Mouse (Mus musculus) hindbrain, embryonic 11.5 days (tissue): Measurements from ENCODE around the gene Dmrt3. TPM values are rescaled to one million over a fixed set of nuclear protein-coding genes. Genes with fewer than 3 reads are reported as not detected.

Source experiments
- ATAC-seq: fragments of 200-750 bp; cut with Nextera tagmentation; 2 replicates; pipeline ENCODE4 v1.8.0; 2017; ENCODE audit warnings: mild to moderate bottlenecking, moderate TSS enrichment, moderate library complexity; ENCODE audit not compliant: low FRiP score
- DNase-seq: peaks from one replicate; pipeline ENCODE4 v3.0.0-alpha.2; 2015; ENCODE audit warnings: low spot score
- H3K27ac ChIP-seq: fragments of 300-500 bp; sonication (generic); 2 replicates; pipeline ENCODE4 v1.5.1; 2014; ENCODE audit warnings: mild to moderate bottlenecking, low read depth, low read length
- H3K27me3 ChIP-seq: fragments of 300-500 bp; sonication (generic); 2 replicates; pipeline ENCODE4 v1.6.1; 2014; ENCODE audit warnings: mild to moderate bottlenecking, low read length, moderate library complexity, mixed read lengths; ENCODE audit not compliant: control insufficient read depth, insufficient read depth
- H3K36me3 ChIP-seq: fragments of 300-500 bp; sonication (generic); 2 replicates; pipeline ENCODE4 v1.6.1; 2014; ENCODE audit warnings: mild to moderate bottlenecking, low read length, moderate library complexity, mixed read lengths; ENCODE audit not compliant: control insufficient read depth, insufficient read depth
- H3K4me1 ChIP-seq: fragments of 300-500 bp; sonication (generic); replicated peaks from 2 replicates; pipeline ENCODE4 v1.6.1; 2014; ENCODE audit warnings: low read length, mixed read lengths; ENCODE audit not compliant: control insufficient read depth, insufficient read depth
- H3K4me2 ChIP-seq: fragments of 300-500 bp; sonication (generic); replicated peaks from 2 replicates; pipeline ENCODE4 v1.6.1; 2014; ENCODE audit warnings: mild to moderate bottlenecking, low read depth, low read length
- H3K4me3 ChIP-seq: fragments of 300-500 bp; sonication (generic); 2 replicates; pipeline ENCODE4 v1.5.1; 2014; ENCODE audit warnings: low read depth, low read length
- H3K9ac ChIP-seq: fragments of 300-500 bp; sonication (generic); 2 replicates; pipeline ENCODE4 v1.6.1; 2014; ENCODE audit warnings: low read depth, low read length
- H3K9me3 ChIP-seq: fragments of 300-500 bp; sonication (generic); 2 replicates; pipeline ENCODE4 v1.6.1; 2016; ENCODE audit warnings: low read length; ENCODE audit not compliant: control insufficient read depth
- WGBS: fragments of 180-500 bp; shearing (Covaris S2); extraction: QIAGEN DNeasy Blood & Tissue Kit; methylation state at CpG from one replicate; pipeline ENCODE4 v1.1.7; 2014; 5-methylcytosine and 5-hydroxymethylcytosine counted together
- polyA plus RNA-seq: library from polyadenylated mRNA; unstranded; fragments of >200 nt; fragmentation: Nextera tagmentation; extraction: Ambion mirVana; gene quantifications from 2 replicates; pipeline ENCODE4 v1.2.1, GENCODE M21; 2014

Gene Dmrt3
- polyA plus RNA-seq, 1 experiment from 2014 or later: 1.2 TPM

DNA sequence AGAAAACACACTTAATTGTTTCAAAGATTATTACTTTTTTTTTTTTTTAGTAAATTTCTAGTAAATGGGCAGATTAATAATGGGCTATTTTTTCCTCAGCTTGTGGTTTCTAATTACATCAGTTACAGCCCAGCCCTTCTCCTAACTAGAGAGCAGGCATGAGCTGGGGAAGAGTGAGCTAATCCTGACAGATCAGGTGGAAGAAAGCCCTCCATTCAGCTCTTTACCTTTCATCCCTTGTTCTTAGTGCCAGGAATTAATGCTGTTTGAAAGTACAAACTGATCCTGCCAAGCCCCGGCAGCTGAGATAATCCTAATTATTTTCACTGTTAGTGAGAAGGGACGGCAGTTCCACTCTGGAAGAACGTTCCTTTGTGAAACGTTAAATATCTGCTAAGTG, 11.5 kb upstream of the Dmrt3 start:
- ATAC-seq (no peak), DNase-seq (no peak)
- H3K27me3 ChIP-seq: peaks cover 48% of the 10 kb centered on the region
- no peaks in the 10 kb centered on the region for H3K4me1 ChIP-seq
- H3K9ac ChIP-seq: no peak overlapping the region
- H3K27ac ChIP-seq: no peak overlapping the region
- H3K4me2 ChIP-seq: no peak overlapping the region
- no peaks in the 10 kb centered on the region for H3K9me3 ChIP-seq
- no peaks in the 10 kb centered on the region for H3K36me3 ChIP-seq
- no peak overlapping the region for H3K4me3 ChIP-seq
- 15% methylated on average over 4 of the region's 4 CpGs for WGBS

DNA sequence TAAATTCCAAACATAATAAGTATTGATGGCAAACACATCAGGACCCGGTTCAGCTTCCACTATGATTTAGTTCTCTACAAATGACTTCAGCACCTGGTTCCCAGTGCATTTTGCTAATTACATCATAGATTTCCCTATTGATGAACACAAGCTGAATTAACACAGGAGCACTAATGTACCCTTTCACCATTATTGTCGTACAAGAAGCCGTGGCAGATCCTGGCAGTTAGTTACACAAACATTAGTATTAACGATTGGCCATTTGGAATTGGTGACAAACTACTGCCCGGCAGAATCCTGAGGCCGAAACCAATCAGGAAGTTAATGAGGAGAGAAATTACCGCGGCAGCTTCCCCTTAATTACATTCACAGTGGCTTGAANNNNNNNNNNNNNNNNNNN, 8.1 kb upstream of the Dmrt3 start:
- H3K27ac ChIP-seq: no peak overlapping the region
- no peak overlapping the region for H3K4me2 ChIP-seq
- H3K27me3 ChIP-seq: peaks cover 75% of the 10 kb centered on the region
- no peak overlapping the region for H3K9ac ChIP-seq
- peak; percentile 36 for DNase-seq
- peaks cover 4% of the 10 kb centered on the region; the same call in 1 of the 2 replicates for H3K4me1 ChIP-seq
- no peaks in the 10 kb centered on the region for H3K36me3 ChIP-seq
- 11% methylated on average over 8 of the region's 8 CpGs for WGBS
- H3K9me3 ChIP-seq: no peaks in the 10 kb centered on the region
- no peak for ATAC-seq
- no peak overlapping the region for H3K4me3 ChIP-seq

DNA sequence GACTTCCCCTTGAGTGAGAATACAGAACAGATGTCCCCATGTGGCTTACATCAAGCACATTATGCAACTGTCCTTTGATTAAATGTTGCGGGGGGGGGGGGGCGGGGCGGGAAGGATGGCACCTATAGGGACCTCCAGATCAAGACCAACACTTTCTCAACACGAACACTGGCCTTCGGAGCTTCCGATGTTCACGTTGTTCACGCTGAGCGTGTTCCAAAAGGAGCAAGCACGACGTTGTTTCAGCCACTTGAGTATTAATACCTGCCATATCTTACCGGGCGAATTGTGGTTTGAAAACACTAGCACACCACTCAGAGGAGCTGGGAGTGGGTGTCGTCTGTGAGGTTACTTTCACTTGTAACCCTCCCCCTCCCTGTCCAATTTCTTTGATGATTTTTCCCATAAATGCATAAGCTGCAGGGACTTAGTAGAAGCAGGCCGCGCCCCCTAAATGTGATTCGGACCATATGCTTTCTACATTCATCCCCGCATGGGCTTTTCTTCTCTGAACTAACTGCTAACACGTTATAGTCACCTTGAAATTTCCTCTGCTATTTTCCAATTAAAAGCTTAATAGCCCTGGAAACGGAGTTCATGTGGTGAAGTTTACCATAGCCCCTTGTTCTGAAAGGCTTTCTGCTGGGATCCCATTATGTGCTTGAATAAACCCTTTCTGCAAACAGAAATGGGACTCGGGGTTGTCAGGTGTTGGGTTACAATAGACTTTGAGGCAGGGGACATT, 2.5 kb upstream of the Dmrt3 start:
- H3K27me3 ChIP-seq: peaks cover 88% of the 10 kb centered on the region
- DNase-seq: peak; percentile 62
- under 1% methylated on average over 20 of the region's 21 CpGs for WGBS
- H3K4me2 ChIP-seq: no peak overlapping the region
- no peak overlapping the region for H3K4me3 ChIP-seq
- H3K27ac ChIP-seq: no peak overlapping the region
- H3K9me3 ChIP-seq: no peaks in the 10 kb centered on the region
- peaks cover 16% of the 10 kb centered on the region for H3K4me1 ChIP-seq
- no peak overlapping the region for H3K9ac ChIP-seq
- H3K36me3 ChIP-seq: no peaks in the 10 kb centered on the region
- ATAC-seq: no peak

DNA sequence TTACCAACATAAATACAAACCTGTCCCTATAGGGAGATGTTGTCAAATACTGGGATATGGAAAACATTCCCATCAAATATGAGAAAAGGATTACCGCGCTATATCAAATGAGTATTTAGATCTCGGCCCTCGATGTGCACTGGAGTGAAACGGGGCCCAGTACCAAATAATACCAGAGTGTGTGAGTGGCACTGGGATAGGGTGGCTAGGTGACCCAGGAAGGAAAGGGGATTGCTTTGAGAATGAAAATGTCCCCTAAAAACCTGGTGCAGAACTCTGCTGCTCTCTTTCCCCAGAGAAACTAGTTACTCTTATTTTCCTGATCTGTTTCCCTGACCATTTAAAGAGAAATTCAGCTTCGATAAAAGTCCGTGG, 1.9 kb upstream of the Dmrt3 start:
- no peak overlapping the region for H3K4me2 ChIP-seq

DNA sequence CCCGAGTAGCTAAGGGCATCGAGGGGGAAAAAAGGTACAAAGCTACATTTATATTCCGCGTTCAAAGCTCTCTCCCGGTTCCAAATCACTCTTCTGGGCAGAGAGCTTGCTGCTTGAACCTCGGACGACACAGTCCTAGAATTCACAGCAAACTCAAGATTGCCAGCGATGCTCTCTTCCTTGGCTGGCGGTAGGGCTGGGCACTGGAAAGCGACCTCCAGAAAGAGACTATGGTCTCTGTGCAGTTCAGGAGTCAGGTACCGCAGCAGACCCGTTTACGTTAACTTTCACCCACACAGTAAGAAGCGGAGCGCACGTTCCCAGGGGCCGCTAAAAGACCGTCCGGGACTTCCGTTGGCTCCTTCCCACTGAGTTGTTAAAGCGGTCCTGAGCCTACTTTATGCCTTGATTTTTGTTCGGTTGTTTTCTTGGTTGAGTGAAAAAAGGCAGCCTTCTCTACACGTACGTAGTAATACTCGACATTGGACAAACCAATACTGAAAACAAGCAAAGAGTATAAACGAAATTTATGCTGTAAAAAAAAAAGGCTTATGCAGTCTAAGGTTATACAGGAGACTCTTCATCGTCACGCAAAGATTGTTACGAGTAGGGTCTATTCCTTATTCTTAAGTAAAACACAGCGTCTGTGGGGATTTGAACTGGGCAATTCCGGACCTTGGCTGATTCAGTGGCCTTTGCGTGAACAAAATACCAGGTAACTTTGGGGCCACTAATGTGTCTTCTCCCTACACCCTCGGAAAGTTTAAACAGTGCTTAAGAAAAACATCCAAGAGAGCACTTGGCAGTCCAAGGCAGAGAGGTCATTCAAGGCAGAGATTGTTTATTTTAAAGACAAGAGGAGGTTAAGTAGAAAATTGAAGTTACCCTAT, 895 bp upstream of the Dmrt3 start:
- Histone ChIP-seq H3K4me1 (peaks cover 16% of the 10 kb centered on the region), H3K4me3 (no peak overlapping the region), H3K9me3 (no peaks in the 10 kb centered on the region), H3K4me2 (no peak overlapping the region), H3K9ac (no peak overlapping the region), H3K27ac (no peak overlapping the region), H3K36me3 (no peaks in the 10 kb centered on the region), H3K27me3 (peaks cover 91% of the 10 kb centered on the region)
- ATAC-seq (no peak), DNase-seq (peak; percentile 66)
- WGBS: under 1% methylated on average over 33 of the region's 33 CpGs

More for the DNA sequence above, 1.9 kb upstream of the Dmrt3 start:
- no peak overlapping the region for H3K9ac ChIP-seq
- no peaks in the 10 kb centered on the region for H3K9me3 ChIP-seq
- ATAC-seq (no peak), DNase-seq (no peak)
- 1% methylated on average over 7 of the region's 7 CpGs for WGBS
- H3K4me3 ChIP-seq: no peak overlapping the region
- no peak overlapping the region for H3K27ac ChIP-seq
- peaks cover 88% of the 10 kb centered on the region for H3K27me3 ChIP-seq
- H3K4me1 ChIP-seq: peaks cover 16% of the 10 kb centered on the region
- no peaks in the 10 kb centered on the region for H3K36me3 ChIP-seq

DNA sequence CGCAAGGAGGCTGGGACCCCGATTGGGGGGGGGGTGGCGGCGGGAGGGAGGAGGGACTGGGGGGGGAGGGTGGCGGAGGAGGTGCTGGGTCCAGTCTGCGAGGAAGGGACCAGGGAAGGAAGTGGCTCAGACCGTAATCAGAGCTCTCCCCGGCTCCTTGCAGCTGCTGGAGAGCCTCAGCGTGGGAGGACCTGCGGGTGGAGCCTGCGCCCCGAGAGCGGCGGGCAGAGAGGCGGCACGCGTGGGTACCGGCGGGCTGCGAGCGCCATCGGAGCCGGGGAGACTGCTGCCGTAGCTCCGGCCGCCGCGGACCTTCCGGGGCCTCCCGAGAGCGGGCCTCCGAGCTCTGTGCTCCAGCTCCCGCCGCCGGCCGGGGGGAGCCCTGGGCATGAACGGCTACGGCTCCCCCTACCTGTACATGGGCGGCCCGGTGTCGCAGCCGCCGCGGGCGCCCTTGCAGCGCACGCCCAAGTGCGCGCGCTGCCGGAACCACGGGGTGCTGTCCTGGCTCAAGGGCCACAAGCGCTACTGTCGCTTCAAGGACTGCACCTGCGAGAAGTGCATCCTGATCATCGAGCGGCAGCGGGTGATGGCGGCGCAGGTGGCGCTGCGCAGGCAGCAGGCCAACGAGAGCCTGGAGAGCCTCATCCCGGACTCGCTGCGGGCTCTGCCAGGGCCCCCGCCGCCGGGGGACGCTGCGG, 460 bp downstream of the Dmrt3 start:
- H3K27ac ChIP-seq: no peak overlapping the region
- H3K9ac ChIP-seq: no peak overlapping the region
- H3K36me3 ChIP-seq: no peaks in the 10 kb centered on the region
- ATAC-seq (peak; percentile 36), DNase-seq (peak; percentile 67)
- peak overlapping the region; percentile 31 for H3K4me3 ChIP-seq
- H3K9me3 ChIP-seq: no peaks in the 10 kb centered on the region
- peaks cover 15% of the 10 kb centered on the region for H3K4me1 ChIP-seq
- peaks cover 94% of the 10 kb centered on the region for H3K27me3 ChIP-seq
- WGBS: 0% methylated on average over 41 of the region's 71 CpGs
- peak overlapping the region; percentile 61 for H3K4me2 ChIP-seq

DNA sequence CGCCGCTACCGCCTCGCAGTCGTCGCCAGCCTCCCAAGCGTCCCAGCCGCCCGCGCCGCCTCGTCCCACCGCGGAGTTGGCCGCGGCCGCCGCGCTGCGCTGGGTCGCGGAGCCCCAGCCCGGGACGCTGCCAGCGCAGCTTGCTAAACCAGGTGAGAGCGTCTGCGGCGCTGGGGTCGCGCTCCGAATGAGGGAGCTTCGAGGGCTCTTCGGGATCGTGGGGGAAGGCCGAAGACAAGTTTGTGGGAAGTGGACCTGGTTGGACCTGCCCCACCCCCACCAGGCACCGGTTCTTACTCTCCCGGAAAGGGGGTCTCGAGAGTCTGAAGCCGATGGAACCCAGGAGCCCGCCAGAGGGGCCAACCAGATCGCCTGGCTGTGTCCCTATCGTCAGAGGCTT, 1.0 kb downstream of the Dmrt3 start:
- peaks cover 12% of the 10 kb centered on the region for H3K4me1 ChIP-seq
- peak; percentile 67 for DNase-seq
- 0% methylated on average over 32 of the region's 42 CpGs for WGBS

DNA sequence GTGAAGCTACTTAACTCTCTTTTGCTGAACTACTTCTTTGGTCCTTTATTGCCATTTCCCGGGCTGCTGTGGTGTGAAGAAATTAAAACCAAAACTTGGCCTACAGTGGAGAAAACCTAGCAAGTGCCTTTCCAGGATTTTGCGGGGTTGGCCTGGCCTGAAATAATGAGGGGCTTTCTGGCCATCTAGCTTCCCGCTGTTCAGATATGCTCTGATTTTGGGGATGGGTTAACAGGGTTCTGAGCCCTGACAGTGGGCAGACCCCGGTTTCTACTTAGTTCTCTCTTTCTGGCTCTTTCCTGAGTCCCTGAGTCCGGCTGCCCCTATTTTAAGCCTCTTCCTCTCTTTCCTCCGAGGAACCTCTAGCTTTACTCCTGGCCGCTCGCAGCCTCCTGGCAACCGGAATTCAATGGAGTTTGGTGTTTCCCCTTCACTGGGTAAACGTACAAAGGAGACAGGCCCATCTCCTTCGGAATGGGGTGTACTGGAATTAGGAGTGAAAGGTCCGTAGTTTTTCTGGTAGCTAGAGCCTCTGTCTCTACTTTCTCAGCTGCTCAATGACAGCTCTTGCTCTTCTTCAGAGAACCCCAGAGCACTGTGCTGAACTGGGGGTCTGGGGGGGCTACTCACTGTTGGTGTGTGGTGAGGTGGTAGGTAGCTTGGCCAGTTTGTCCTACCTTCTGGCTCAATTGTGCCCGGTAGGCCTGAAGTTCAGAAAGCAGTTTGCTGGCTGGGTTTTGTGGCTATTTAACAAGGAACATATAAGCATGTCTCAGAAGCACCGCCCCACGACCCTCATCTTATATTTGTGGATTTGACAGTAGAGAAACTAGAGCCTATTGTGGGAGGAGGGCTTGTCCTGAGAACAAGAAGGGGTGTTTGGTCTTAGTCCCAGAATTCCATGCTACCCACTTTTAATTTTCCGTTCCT, 2.0 kb downstream of the Dmrt3 start:
- Histone ChIP-seq H3K27ac (no peak overlapping the region), H3K9me3 (no peaks in the 10 kb centered on the region), H3K27me3 (peaks cover 91% of the 10 kb centered on the region), H3K4me1 (peaks cover 12% of the 10 kb centered on the region), H3K4me3 (no peak overlapping the region), H3K9ac (no peak overlapping the region), H3K36me3 (no peaks in the 10 kb centered on the region), H3K4me2 (no peak overlapping the region)
- DNase-seq (peak; percentile 56), ATAC-seq (no peak)
- 3% methylated on average over 16 of the region's 16 CpGs for WGBS

More for the DNA sequence above, 1.0 kb downstream of the Dmrt3 start:
- ATAC-seq: peak; percentile 55
- no peaks in the 10 kb centered on the region for H3K9me3 ChIP-seq
- H3K27ac ChIP-seq: no peak overlapping the region
- no peaks in the 10 kb centered on the region for H3K36me3 ChIP-seq
- no peak overlapping the region for H3K9ac ChIP-seq
- H3K27me3 ChIP-seq: peaks cover 94% of the 10 kb centered on the region
- H3K4me3 ChIP-seq: peak overlapping the region; percentile 31
- peak overlapping the region; percentile 61 for H3K4me2 ChIP-seq
